Mouse (Mus musculus) limb, embryonic 14.5 days (tissue): Measurements from ENCODE around the gene Prkce. TPM values are rescaled to one million over a fixed set of nuclear protein-coding genes. Genes with fewer than 3 reads are reported as not detected.

Source experiments
- ATAC-seq: fragments of 200-750 bp; cut with Nextera tagmentation; 2 replicates; pipeline ENCODE4 v1.8.0; 2017; ENCODE audit warnings: low read depth, moderate number of reproducible peaks, moderate TSS enrichment; ENCODE audit not compliant: low FRiP score
- DNase-seq: peaks from one replicate; pipeline ENCODE4 v3.0.0-alpha.2; 2015; ENCODE audit warnings: low spot score
- H3K27ac ChIP-seq: fragments of 300-500 bp; sonication (generic); replicated peaks from 2 replicates; pipeline ENCODE4 v1.5.1; 2014; ENCODE audit warnings: low read depth, mild to moderate bottlenecking, low read length, moderate library complexity, mixed read lengths
- H3K27me3 ChIP-seq: fragments of 300-500 bp; sonication (generic); 2 replicates; pipeline ENCODE4 v1.6.1; 2014; ENCODE audit warnings: low read length, mixed read lengths; ENCODE audit not compliant: control insufficient read depth, insufficient read depth
- H3K36me3 ChIP-seq: fragments of 300-500 bp; sonication (generic); 2 replicates; pipeline ENCODE4 v1.6.1; 2014; ENCODE audit warnings: mild to moderate bottlenecking, low read length, moderate library complexity, mixed read lengths; ENCODE audit not compliant: control insufficient read depth, insufficient read depth
- H3K4me1 ChIP-seq: fragments of 300-500 bp; sonication (generic); 2 replicates; pipeline ENCODE4 v1.6.1; 2014; ENCODE audit warnings: antibody characterized with exemption, low read length, mixed read lengths; ENCODE audit not compliant: control insufficient read depth, insufficient read depth
- H3K4me2 ChIP-seq: fragments of 300-500 bp; sonication (generic); replicated peaks from 2 replicates; pipeline ENCODE4 v1.6.1; 2014; ENCODE audit warnings: low read depth, mild to moderate bottlenecking, low read length, moderate library complexity; ENCODE audit not compliant: severe bottlenecking
- H3K4me3 ChIP-seq: fragments of 300-500 bp; sonication (generic); replicated peaks from 2 replicates; pipeline ENCODE4 v1.5.1; 2014; ENCODE audit warnings: low read length
- H3K9ac ChIP-seq: fragments of 300-500 bp; sonication (generic); 2 replicates; pipeline ENCODE4 v1.6.1; 2014; ENCODE audit warnings: mild to moderate bottlenecking, low read depth, low read length, moderate library complexity; ENCODE audit not compliant: severe bottlenecking
- H3K9me3 ChIP-seq: fragments of 300-500 bp; sonication (generic); 2 replicates; pipeline ENCODE4 v1.6.1; 2016; ENCODE audit warnings: low read length; ENCODE audit not compliant: control insufficient read depth
- POLR2A ChIP-seq: fragments of 200-500 bp; IDR thresholded peaks from 2 replicates; pipeline ENCODE4 v1.8.0; 2012; ENCODE audit warnings: inconsistent platforms, mild to moderate bottlenecking, moderate library complexity, borderline replicate concordance; ENCODE audit not compliant: insufficient read depth, insufficient read length; ENCODE audit errors: extremely low read depth
- WGBS: fragments of 180-500 bp; shearing (Covaris S2); extraction: QIAGEN DNeasy Blood & Tissue Kit; methylation state at CpG from one replicate; pipeline ENCODE4 v1.1.7; 2014; 5-methylcytosine and 5-hydroxymethylcytosine counted together
- polyA plus RNA-seq, 2 experiments: library from polyadenylated mRNA; depleted of rRNA in 1 of 2; stranded (reverse) in 1 of 2; unstranded in 1 of 2; fragments of >200 nt; fragmentation: Nextera tagmentation in 1 of 2; extraction: Ambion mirVana in 1 of 2; gene quantifications; 2 replicates each; pipeline versions ENCODE4 v1.2.1 to v1.2.3; 2012 to 2014

Prkce gene
- polyA plus RNA-seq, 2 experiments, result 4.7 to 9.3 TPM

DNA sequence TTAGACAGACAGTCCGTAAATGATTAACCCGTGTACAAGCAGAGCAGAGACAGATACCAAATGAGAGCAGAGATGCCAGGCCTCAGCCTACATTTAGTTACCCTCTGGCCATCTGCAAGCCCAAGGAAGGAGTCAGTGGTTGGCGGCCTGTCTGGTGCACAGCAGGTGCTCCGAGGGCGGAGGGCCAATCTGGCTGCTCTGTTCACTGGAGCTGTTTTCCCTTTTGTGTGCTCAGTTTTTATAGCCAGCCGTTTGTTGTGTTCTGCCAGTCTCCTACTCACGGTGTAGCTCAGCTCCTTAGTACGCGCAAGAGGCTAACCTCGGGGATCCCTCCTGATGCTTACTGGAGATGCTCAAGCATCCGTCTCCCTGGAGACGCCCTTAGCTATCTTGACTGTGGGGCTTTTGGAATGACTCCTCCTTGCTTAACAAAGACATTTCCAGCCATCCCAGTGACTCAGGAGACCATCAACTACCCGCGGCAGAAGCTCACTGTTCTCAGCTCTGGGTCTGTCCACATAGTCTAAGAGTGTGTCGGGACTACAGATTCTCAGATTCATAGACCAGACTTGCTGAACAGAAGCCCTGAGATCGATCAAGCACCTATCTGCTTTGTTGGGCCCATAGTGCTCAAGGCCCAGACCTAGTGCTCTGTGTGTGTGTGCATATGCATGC lies 297.2 kb downstream of the Prkce start:
- Histone ChIP-seq H3K4me3 (no peak overlapping the region), H3K36me3 (no peaks in the 10 kb centered on the region), H3K27me3 (no peaks in the 10 kb centered on the region), H3K4me1 (peaks cover 9% of the 10 kb centered on the region), H3K4me2 (no peak overlapping the region), H3K9me3 (no peaks in the 10 kb centered on the region), H3K9ac (no peak overlapping the region), H3K27ac (no peak overlapping the region)
- 69% methylated on average over 16 of the region's 16 CpGs for WGBS
- DNase-seq (no peak), ATAC-seq (no peak)
- TF ChIP-seq POLR2A, result no peak

GRCm38 (mm10) chr17:86465865-86466264 lies 298.3 kb downstream of the Prkce start:
- Histone ChIP-seq H3K27me3 (no peaks in the 10 kb centered on the region), H3K9me3 (no peaks in the 10 kb centered on the region), H3K4me3 (no peak overlapping the region), H3K36me3 (no peaks in the 10 kb centered on the region), H3K9ac (no peak overlapping the region), H3K27ac (no peak overlapping the region), H3K4me1 (peaks cover 9% of the 10 kb centered on the region), H3K4me2 (no peak overlapping the region)
- 83% methylated on average over 13 of the region's 13 CpGs for WGBS
- TF ChIP-seq POLR2A, result no peak
- DNase-seq, result no peak
- no peak for ATAC-seq

DNA sequence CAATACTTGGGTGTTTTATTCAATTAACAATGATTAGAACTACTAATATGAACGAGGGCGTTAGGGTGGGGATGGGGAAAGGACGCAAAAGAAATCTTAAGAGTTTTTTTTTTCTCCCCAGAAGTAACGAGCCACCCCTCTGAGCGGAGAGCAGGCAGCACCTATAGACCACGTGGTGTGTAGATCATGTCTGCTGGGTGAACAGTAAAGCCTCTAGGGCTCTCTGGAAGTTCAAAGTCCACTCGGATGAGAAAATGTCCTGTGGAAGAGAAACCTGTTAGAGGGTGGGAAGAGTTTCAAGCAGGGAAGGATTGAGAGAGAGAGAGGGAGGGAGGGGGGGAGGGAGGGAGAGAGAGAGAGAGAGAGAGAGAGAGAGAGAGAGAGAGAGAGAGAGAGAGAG lies 298.8 kb downstream of the Prkce start:
- H3K4me2 ChIP-seq, result no peak overlapping the region
- DNase-seq (no peak), ATAC-seq (no peak)
- H3K4me3 ChIP-seq, result no peak overlapping the region
- no peak overlapping the region for H3K9ac ChIP-seq
- no peaks in the 10 kb centered on the region for H3K9me3 ChIP-seq
- no peak overlapping the region for H3K27ac ChIP-seq
- no peak for TF ChIP-seq POLR2A
- peaks cover 9% of the 10 kb centered on the region for H3K4me1 ChIP-seq
- no peaks in the 10 kb centered on the region for H3K27me3 ChIP-seq
- H3K36me3 ChIP-seq, result no peaks in the 10 kb centered on the region
- WGBS, result 73% methylated on average over 7 of the region's 7 CpGs

DNA sequence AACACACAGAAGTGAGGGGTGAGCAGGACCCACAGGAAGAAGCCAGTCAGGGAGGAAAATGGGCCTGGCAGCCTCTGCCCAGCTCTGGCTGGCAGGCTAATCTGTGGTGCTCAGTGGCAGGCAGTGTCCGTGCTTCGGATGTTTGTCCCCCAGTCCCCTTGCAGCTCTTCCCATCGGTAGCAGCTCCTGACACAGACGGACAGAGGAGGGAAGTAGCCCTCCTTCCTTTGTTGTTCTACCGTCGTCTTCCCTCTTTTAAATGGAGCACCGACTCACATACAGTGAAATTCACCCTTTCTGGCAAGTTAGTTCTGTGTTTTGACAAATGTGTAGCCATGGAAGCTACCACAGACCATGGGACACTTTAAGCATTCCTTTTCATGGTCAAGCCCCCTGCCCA lies 299.3 kb downstream of the Prkce start:
- H3K9me3 ChIP-seq, result no peaks in the 10 kb centered on the region
- H3K36me3 ChIP-seq, result no peaks in the 10 kb centered on the region
- no peak overlapping the region for H3K4me2 ChIP-seq
- WGBS, result 67% methylated on average over 7 of the region's 7 CpGs
- H3K27ac ChIP-seq, result no peak overlapping the region
- no peak overlapping the region for H3K4me3 ChIP-seq
- ATAC-seq (no peak), DNase-seq (no peak)
- H3K27me3 ChIP-seq, result no peaks in the 10 kb centered on the region
- no peak for TF ChIP-seq POLR2A
- H3K9ac ChIP-seq, result no peak overlapping the region
- peaks cover 9% of the 10 kb centered on the region for H3K4me1 ChIP-seq

- ATAC-seq, result no peak
- TF ChIP-seq POLR2A, result no peak
- no peak for DNase-seq
- no peak overlapping the region for H3K9ac ChIP-seq
- H3K9me3 ChIP-seq, result no peaks in the 10 kb centered on the region
- H3K4me1 ChIP-seq, result peaks cover 9% of the 10 kb centered on the region
- no peaks in the 10 kb centered on the region for H3K36me3 ChIP-seq
- no peak overlapping the region for H3K4me2 ChIP-seq
- H3K4me3 ChIP-seq, result no peak overlapping the region
- no peaks in the 10 kb centered on the region for H3K27me3 ChIP-seq
- H3K27ac ChIP-seq, result no peak overlapping the region
- 68% methylated on average over 10 of the region's 10 CpGs for WGBS
Observed at GRCm38 (mm10) chr17:86467291-86467898, 299.8 kb downstream of the Prkce start.
